Mouse (Mus musculus): ENCODE results near the gene Mrpl39. TPM values are rescaled to one million over a fixed set of nuclear protein-coding genes. Genes with fewer than 3 reads are reported as not detected.

Gene Mrpl39
- polyA plus RNA-seq (2014; fragmentation: Illumina TruSeq; extraction: RNeasy Lipid Tissue Mini Kit (QIAGEN cat#74804); ENCODE audit: insufficient read depth, low read depth, low replicate concordance): 18.9 TPM

GRCm38 (mm10) chr16:84735166-84736105 lies at the start of gene Mrpl39:
Gene Mrpl39, minus strand, starts transcription at chr16:84735742.

GRCm38 (mm10) chr16:84774003-84774703 lies 38.6 kb upstream of the Mrpl39 start, which contains the start of gene Jam2:
Gene Jam2, plus strand, starts transcription at chr16:84774123.

Other genes with a start within 250 kb of the Mrpl39 start
- not detected for gene A730009L09Rik, start 220.6 kb downstream of the Mrpl39 start, polyA plus RNA-seq (2014; fragmentation: Illumina TruSeq; extraction: RNeasy Lipid Tissue Mini Kit (QIAGEN cat#74804); ENCODE audit: insufficient read depth, low read depth, low replicate concordance)
- 15.3 TPM for gene Jam2, start 38.4 kb upstream of the Mrpl39 start, polyA plus RNA-seq (2014; fragmentation: Illumina TruSeq; extraction: RNeasy Lipid Tissue Mini Kit (QIAGEN cat#74804); ENCODE audit: insufficient read depth, low read depth, low replicate concordance)
- gene Gabpa, start 99.2 kb upstream of the Mrpl39 start, polyA plus RNA-seq (2014; fragmentation: Illumina TruSeq; extraction: RNeasy Lipid Tissue Mini Kit (QIAGEN cat#74804); ENCODE audit: insufficient read depth, low read depth, low replicate concordance): 11.9 TPM
- 305 TPM for gene Atp5j, start 99.9 kb upstream of the Mrpl39 start, polyA plus RNA-seq (2014; fragmentation: Illumina TruSeq; extraction: RNeasy Lipid Tissue Mini Kit (QIAGEN cat#74804); ENCODE audit: insufficient read depth, low read depth, low replicate concordance)